Mouse (Mus musculus) B cell, adult (primary cell): ENCODE results near the gene Gm3005. TPM values are rescaled to one million over a fixed set of nuclear protein-coding genes. Genes with fewer than 3 reads are reported as not detected.

ENCODE experiments used
- total RNA-seq: library from RNA; stranded (reverse); gene quantifications from 4 replicates; pipeline ENCODE4 v1.2.4, GENCODE M21; 2023; ENCODE audit not compliant: inconsistent age

Gene Gm3005
- not detected in 4 replicates for total RNA-seq

GRCm38 (mm10) chr14:3427803-3428202 lies at the start of gene Gm3005:
Gene Gm3005 (plus strand): TSS chr14:3428103.

GRCm38 (mm10) chr14:3394793-3395192 lies 33.1 kb upstream of the Gm3005 start, which contains the start of gene Gm10413:
Gene Gm10413 (plus strand): TSS chr14:3395093.

GRCm38 (mm10) chr14:3412314-3412713 lies 15.6 kb upstream of the Gm3005 start, which contains the start of gene Gm10409:
Gene Gm10409 (plus strand): TSS chr14:3412614.

GRCm38 (mm10) chr14:3449079-3449478 lies 21.2 kb downstream of the Gm3005 start, which contains the start of gene Gm10408:
Gene Gm10408 (plus strand): TSS chr14:3449379.

GRCm38 (mm10) chr14:3634212-3634611 lies 206.3 kb downstream of the Gm3005 start, which contains the start of gene Gm3012:
Gene Gm3012 (plus strand): TSS chr14:3634512.

Other genes with a start within 250 kb of the Gm3005 start
- gene Gm5795, start 239.8 kb upstream of the Gm3005 start, total RNA-seq, result not detected in 4 replicates
- gene D830030K20Rik, start 219.6 kb upstream of the Gm3005 start, total RNA-seq, result not detected in 4 replicates
- not detected in 4 replicates for gene Gm2956, start 95.5 kb upstream of the Gm3005 start, total RNA-seq
- not detected in 4 replicates for gene Gm10413, start 33.0 kb upstream of the Gm3005 start, total RNA-seq
- not detected in 4 replicates for gene Gm10409, start 15.5 kb upstream of the Gm3005 start, total RNA-seq
- gene Gm10408, start 21.3 kb downstream of the Gm3005 start, total RNA-seq, result not detected in 4 replicates
- gene Gm3012, start 206.4 kb downstream of the Gm3005 start, total RNA-seq, result not detected in 4 replicates
- gene Gm3020, start 223.9 kb downstream of the Gm3005 start, total RNA-seq, result not detected in 4 replicates